Mouse (Mus musculus) CH12.LX (cell line): ENCODE data around the gene Iqch. TPM values are rescaled to one million over a fixed set of nuclear protein-coding genes. Genes with fewer than 3 reads are reported as not detected.

ENCODE experiments used
- DNase-seq: peaks from one replicate; pipeline ENCODE4 v3.0.0-alpha.2; 2013; ENCODE audit errors: extremely low read depth
- H3K27ac ChIP-seq: 2 replicates; pipeline ENCODE4 v1.5.1; 2012; ENCODE audit warnings: low read depth, mild to moderate bottlenecking, control low read depth, moderate library complexity; ENCODE audit not compliant: insufficient read depth
- H3K27me3 ChIP-seq: replicated peaks from 2 replicates; pipeline ENCODE3; 2012; ENCODE audit warnings: inconsistent platforms
- H3K36me3 ChIP-seq, 2 experiments: replicated peaks in 1 of 2; 2 replicates each; pipeline versions ENCODE3 to v1.6.1; 2012; ENCODE audit warnings: inconsistent platforms in 1 of 2, low read length in 1 of 2, mild to moderate bottlenecking in 1 of 2, mixed read lengths in 1 of 2, moderate library complexity in 1 of 2; ENCODE audit not compliant: control insufficient read depth in 1 of 2, insufficient read depth in 1 of 2
- H3K4me1 ChIP-seq, 2 experiments: 2 replicates each; pipeline ENCODE4 v1.6.1; 2012; ENCODE audit warnings: inconsistent platforms in 1 of 2, moderate library complexity in 1 of 2; ENCODE audit not compliant: insufficient read depth in 2 of 2, control insufficient read depth in 1 of 2
- H3K4me2 ChIP-seq: 2 replicates; pipeline ENCODE4 v1.6.1; 2012; ENCODE audit warnings: low read depth, mild to moderate bottlenecking, control low read depth; ENCODE audit not compliant: poor library complexity, insufficient read depth, severe bottlenecking
- H3K4me3 ChIP-seq, 3 experiments: fragments of 150-350 bp in 1 of 3; sonication (generic) in 1 of 3; replicated peaks in 1 of 3; 2 replicates each; pipeline versions ENCODE3 to v1.5.1; 2011 to 2012; ENCODE audit warnings: low read depth in 2 of 3, low read length in 2 of 3, mild to moderate bottlenecking in 2 of 3, moderate library complexity in 2 of 3, control low read depth in 1 of 3, improper control_type of control experiment in 1 of 3, inconsistent platforms in 1 of 3, mixed read lengths in 1 of 3; ENCODE audit not compliant: poor library complexity in 1 of 3
- H3K79me2 ChIP-seq: replicated peaks from 2 replicates; pipeline ENCODE4 v1.6.1; 2012; ENCODE audit warnings: mild to moderate bottlenecking, moderate library complexity; ENCODE audit not compliant: control insufficient read depth, poor library complexity, insufficient read depth, severe bottlenecking; ENCODE audit errors: extremely low read depth
- H3K9ac ChIP-seq: 2 replicates; pipeline ENCODE4 v1.6.1; 2012; ENCODE audit warnings: low read depth, mild to moderate bottlenecking, control low read depth, moderate library complexity; ENCODE audit not compliant: insufficient read depth
- H3K9me3 ChIP-seq: replicated peaks from 2 replicates; pipeline ENCODE3; 2012; ENCODE audit warnings: low read length, inconsistent platforms, mixed read lengths
- CTCF ChIP-seq, 2 experiments: IDR thresholded peaks in 1 of 2; conservative IDR thresholded peaks in 1 of 2; 2 replicates each; pipeline ENCODE4 v1.5.1; 2011 to 2012; ENCODE audit warnings: low read depth in 2 of 2, low read length in 2 of 2, improper control_type of control experiment in 1 of 2, inconsistent platforms in 1 of 2, mild to moderate bottlenecking in 1 of 2, moderate library complexity in 1 of 2
- E2F4 ChIP-seq: IDR thresholded peaks from 2 replicates; pipeline ENCODE4 v1.6.1; 2011; ENCODE audit warnings: low read depth, low read length, improper control_type of control experiment; ENCODE audit not compliant: insufficient replicate concordance
- ETS1 ChIP-seq: conservative IDR thresholded peaks from 2 replicates; pipeline ENCODE4 v1.6.1; 2012; ENCODE audit warnings: low read depth, mild to moderate bottlenecking, inconsistent platforms, low read length, improper control_type of control experiment, moderate library complexity
- JUND ChIP-seq: conservative IDR thresholded peaks from 2 replicates; pipeline ENCODE4 v1.6.1; 2011; ENCODE audit warnings: low read depth, low read length, improper control_type of control experiment
- KAT2A ChIP-seq: IDR thresholded peaks from 2 replicates; pipeline ENCODE4 v1.6.1; 2012; ENCODE audit warnings: low read length, improper control_type of control experiment, inconsistent platforms; ENCODE audit not compliant: insufficient replicate concordance
- MAX ChIP-seq: IDR thresholded peaks from 2 replicates; pipeline ENCODE4 v1.6.1; 2011; ENCODE audit warnings: low read length, improper control_type of control experiment
- MAZ ChIP-seq: IDR thresholded peaks from 2 replicates; pipeline ENCODE4 v1.6.1; 2012; ENCODE audit warnings: low read depth, mild to moderate bottlenecking, inconsistent platforms, low read length, improper control_type of control experiment, moderate library complexity
- NELFE ChIP-seq: IDR thresholded peaks from 2 replicates; pipeline ENCODE4 v1.6.1; 2011; ENCODE audit warnings: low read depth, low read length, improper control_type of control experiment
- NRF1 ChIP-seq: IDR thresholded peaks from 2 replicates; pipeline ENCODE4 v1.6.1; 2014; ENCODE audit warnings: low read depth, mild to moderate bottlenecking, inconsistent platforms, low read length, improper control_type of control experiment, moderate library complexity
- POLR2A ChIP-seq: IDR thresholded peaks from 2 replicates; pipeline ENCODE4 v1.6.1; 2011; ENCODE audit warnings: low read depth, mild to moderate bottlenecking, improper control_type of control experiment, low read length
- POLR2AphosphoS2 ChIP-seq: IDR thresholded peaks from 2 replicates; pipeline ENCODE4 v1.6.1; 2011; ENCODE audit warnings: low read depth, low read length, improper control_type of control experiment
- RAD21 ChIP-seq: IDR thresholded peaks from 2 replicates; pipeline ENCODE4 v1.6.1; 2011; ENCODE audit warnings: low read depth, mild to moderate bottlenecking, low read length, improper control_type of control experiment, moderate library complexity
- SIN3A ChIP-seq: IDR thresholded peaks from 2 replicates; pipeline ENCODE4 v1.6.1; 2012; ENCODE audit warnings: low read length, improper control_type of control experiment, inconsistent platforms
- SMC3 ChIP-seq: IDR thresholded peaks from 2 replicates; pipeline ENCODE4 v1.6.1; 2011; ENCODE audit warnings: low read depth, low read length, improper control_type of control experiment
- TCF12 ChIP-seq: IDR thresholded peaks from 2 replicates; pipeline ENCODE4 v1.6.1; 2014; ENCODE audit warnings: low read depth, mild to moderate bottlenecking, inconsistent platforms, low read length, improper control_type of control experiment
- ZC3H11A ChIP-seq: IDR thresholded peaks from 2 replicates; pipeline ENCODE4 v1.6.1; 2012; ENCODE audit warnings: low read depth, mild to moderate bottlenecking, inconsistent platforms, low read length, improper control_type of control experiment
- ZKSCAN1 ChIP-seq: IDR thresholded peaks from 2 replicates; pipeline ENCODE4 v1.6.1; 2012; ENCODE audit warnings: low read depth, inconsistent platforms, low read length, improper control_type of control experiment, borderline replicate concordance
- ZMIZ1 ChIP-seq: IDR thresholded peaks from 2 replicates; pipeline ENCODE4 v1.6.1; 2012; ENCODE audit warnings: low read depth, mild to moderate bottlenecking, inconsistent platforms, low read length, improper control_type of control experiment
- dilution Hi-C: fragments of 300-500 bp; cut with MboI; formaldehyde crosslinking; loops from 2 replicates; pipeline ENCODE4 v1.14.3; 2020; ENCODE audit warnings: low sequenced_read_pairs; ENCODE audit not compliant: extremely low pct_unique_long_range_greater_than_20kb, extremely low pct_ligation_motif_present
- in situ Hi-C: fragments of 300-500 bp; cut with MboI; formaldehyde crosslinking; loops from 3 replicates; pipeline ENCODE4 v1.14.3; 2019; ENCODE audit warnings: low sequenced_read_pairs, low pct_ligation_motif_present, low pct_unique_long_range_greater_than_20kb, mixed read lengths
- polyA plus RNA-seq: library from polyadenylated mRNA; unstranded; fragments of >175 nt; gene quantifications from 2 replicates; pipeline ENCODE4 v1.2.1, GENCODE M21; 2012; ENCODE audit warnings: low read depth; ENCODE audit not compliant: insufficient read length
- total RNA-seq, 2 experiments: library from RNA; depleted of rRNA; stranded (reverse); fragments of 300-350 nt in 1 of 2; fragments of >200 nt in 1 of 2; gene quantifications; 2 replicates each; pipeline ENCODE4 v1.2.3; 2012 to 2014

The Iqch gene
- total and polyA plus RNA-seq, 3 experiments = 0.04 to 0.21 (median 0.15) TPM

DNA sequence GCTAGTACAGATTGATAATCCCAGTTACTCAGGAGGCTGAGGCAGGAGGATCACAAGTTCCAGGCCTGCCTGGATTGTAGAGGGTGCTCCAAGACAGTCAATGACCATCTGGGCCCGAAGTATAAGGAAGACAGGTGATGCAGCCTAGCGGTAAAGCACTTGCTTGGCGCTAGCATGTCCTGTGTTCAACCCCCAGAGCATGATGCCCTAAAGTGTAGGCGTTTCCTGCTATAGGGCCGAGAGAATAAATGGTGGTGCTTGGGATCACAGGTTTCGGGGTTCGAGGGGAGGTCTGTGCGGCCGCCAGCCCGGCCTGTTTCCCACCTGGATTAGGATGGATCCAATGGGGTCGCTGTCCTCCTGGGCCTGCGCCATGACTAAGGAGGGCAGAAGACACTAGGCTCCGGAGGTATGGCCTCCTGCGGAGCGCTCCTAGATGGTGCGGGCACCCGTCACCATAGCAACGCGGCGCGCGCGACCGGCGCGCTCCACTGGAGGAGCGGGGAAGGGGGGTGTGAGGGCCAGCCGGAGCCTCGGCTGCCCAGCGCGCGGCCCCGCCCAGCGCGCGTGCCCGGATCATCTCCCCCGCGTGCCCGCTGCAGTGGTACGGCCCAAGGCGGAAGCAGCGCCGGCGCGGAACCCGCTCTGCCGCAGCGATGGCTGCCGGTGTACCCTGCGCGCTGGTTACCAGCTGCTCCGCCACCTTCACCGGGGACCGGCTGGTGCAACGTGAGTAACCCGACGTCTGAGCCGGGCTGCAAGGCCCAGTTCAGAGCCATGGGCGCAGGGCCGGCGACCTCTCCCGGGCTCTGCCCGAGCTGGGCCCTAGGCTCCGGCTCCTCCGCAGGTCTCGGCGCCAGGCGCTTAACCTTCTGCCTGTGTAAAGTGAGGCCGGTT is at the start of gene Iqch, which contains the start of gene Aagab (continued):
- TF ChIP-seq MAX = no peak

DNA sequence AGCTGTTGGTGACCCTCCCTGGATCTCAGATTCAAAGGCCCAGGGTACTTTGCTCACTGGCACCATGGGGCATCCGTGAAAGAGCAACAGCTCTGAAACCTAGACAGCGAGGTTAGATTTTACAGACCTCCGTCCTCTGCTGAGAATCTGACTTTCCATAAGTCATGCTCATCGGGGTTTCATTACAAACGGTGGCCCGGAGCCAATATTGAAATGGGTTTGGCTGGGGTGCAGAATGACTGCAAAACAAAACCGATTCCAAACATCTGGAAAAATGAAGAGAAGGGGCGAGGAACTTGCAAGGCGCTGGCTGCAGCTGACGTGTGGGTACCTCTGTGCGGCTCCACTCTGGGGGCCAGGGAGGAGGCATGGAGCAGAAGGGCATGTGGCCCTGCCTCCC is 49.3 kb upstream of the Iqch start:
- Histone ChIP-seq H3K79me2 (no peaks in the 10 kb centered on the region), H3K9ac (no peak overlapping the region), H3K4me3 (no peak overlapping the region), H3K4me2 (no peak overlapping the region), H3K27me3 (no peaks in the 10 kb centered on the region), H3K9me3 (no peaks in the 10 kb centered on the region), H3K27ac (no peak overlapping the region), H3K36me3 (peaks cover 0 to 16% of the 10 kb centered on the region in 2 experiments), H3K4me1 (peaks cover 9 to 29% of the 10 kb centered on the region in 2 experiments)
- DNase-seq = no peak
- dilution Hi-C loops (no loop called here), in situ Hi-C loops (loop anchor here (5.0 kb wide), 1 partner anchor 191 kb away; no protein-coding TSS in a partner anchor)
- TF ChIP-seq POLR2AphosphoS2 = no peak

DNA sequence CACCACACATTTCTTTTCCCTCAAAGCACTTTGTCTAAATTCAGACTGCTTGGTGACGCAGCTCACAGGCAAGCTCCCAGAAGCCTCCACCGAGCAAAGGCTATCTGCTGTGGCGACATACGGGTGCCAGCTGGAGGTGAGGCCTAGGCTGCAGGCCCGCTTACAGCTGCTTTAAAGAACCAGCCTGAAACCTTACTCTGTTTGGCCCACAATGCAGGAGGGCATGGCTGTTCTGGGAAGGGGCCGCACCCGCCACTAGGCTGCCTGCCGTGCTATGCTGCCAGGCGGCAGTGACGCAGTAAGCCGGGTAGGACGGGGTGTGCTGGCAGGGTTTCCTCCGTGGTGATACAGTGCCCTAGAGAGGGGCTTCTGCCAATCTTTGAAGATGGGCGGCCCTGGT is 48.6 kb upstream of the Iqch start:
- peaks cover 9 to 29% of the 10 kb centered on the region in 2 experiments for H3K4me1 ChIP-seq
- DNase-seq = no peak
- H3K36me3 ChIP-seq = peaks cover 0 to 22% of the 10 kb centered on the region in 2 experiments
- in situ Hi-C loops = loop anchor here (5.0 kb wide), 1 partner anchor 191 kb away; no protein-coding TSS in a partner anchor
- H3K27ac ChIP-seq = no peak overlapping the region
- H3K4me3 ChIP-seq = no peak overlapping the region
- H3K27me3 ChIP-seq = no peaks in the 10 kb centered on the region
- no peaks in the 10 kb centered on the region for H3K79me2 ChIP-seq
- no peak for TF ChIP-seq ZKSCAN1
- TF ChIP-seq ETS1 = no peak
- no peak for TF ChIP-seq SMC3
- no peak for TF ChIP-seq JUND
- no peak for TF ChIP-seq ZMIZ1
- TF ChIP-seq POLR2A = no peak
- TF ChIP-seq MAZ = no peak
- TF ChIP-seq NELFE = no peak
- TF ChIP-seq CTCF (conservative IDR thresholded peaks at IDR 0.05 in 1 of 2, IDR thresholded peaks at IDR 0.05 in 1 of 2; ENCODE audit: low read depth in 2 of 2, low read length in 2 of 2) = no peak
- TF ChIP-seq ZC3H11A = no peak
- TF ChIP-seq NRF1 = no peak
- TF ChIP-seq TCF12 = no peak
- TF ChIP-seq E2F4 = no peak
- TF ChIP-seq RAD21 = no peak
- TF ChIP-seq KAT2A = no peak
- no peak for TF ChIP-seq SIN3A
- H3K4me2 ChIP-seq = no peak overlapping the region
- dilution Hi-C loops = no loop called here
- no peak overlapping the region for H3K9ac ChIP-seq
- H3K9me3 ChIP-seq = no peaks in the 10 kb centered on the region
